Mouse (Mus musculus): ENCODE measurements at regions not wholly inside any gene's neighbourhood (a gene's known extent, or its start where the extent isn't known, plus 50 kb on each side); places are given as distances from the start of the nearest gene placed in this dataset.
A peak's percentile ranks its signal among the peaks of the same experiment; 100 is the strongest.

- Histone ChIP-seq H3K27ac (replicated peaks; ENCODE audit: low read depth, low read length) (no peak overlapping the region), H3K27me3 (ENCODE audit: control insufficient read depth, insufficient read depth, low read length) (no peaks in the 10 kb centered on the region), H3K4me2 (ENCODE audit: low read depth, low read length) (no peak overlapping the region), H3K9ac (replicated peaks; ENCODE audit: low read length) (no peak overlapping the region), H3K4me1 (ENCODE audit: control insufficient read depth, insufficient read depth, low read length) (no peaks in the 10 kb centered on the region), H3K4me3 (ENCODE audit: low read depth, low read length) (no peak overlapping the region), H3K9me3 (replicated peaks; ENCODE audit: control insufficient read depth, low read length) (no peaks in the 10 kb centered on the region), H3K36me3 (replicated peaks; ENCODE audit: control insufficient read depth, insufficient read depth, low read depth, low read length) (no peaks in the 10 kb centered on the region)
- DNase-seq (ENCODE audit: low spot score) (no peak), ATAC-seq (replicated peaks; ENCODE audit: insufficient number of reproducible peaks, low FRiP score, low TSS enrichment, low read depth) (no peak)
- 91% methylated on average over 1 of the region's 1 CpGs for WGBS
Measured at GRCm38 (mm10) chr14:58225869-58226268, 155.5 kb downstream of the Fgf9 start.

- no peaks in the 10 kb centered on the region for H3K4me1 ChIP-seq (ENCODE audit: control insufficient read depth, insufficient read depth, low read length)
- no peak overlapping the region for H3K4me3 ChIP-seq (ENCODE audit: low read depth, low read length)
- H3K9me3 ChIP-seq (replicated peaks; ENCODE audit: control insufficient read depth, low read length) = no peaks in the 10 kb centered on the region
- no peaks in the 10 kb centered on the region for H3K27me3 ChIP-seq (ENCODE audit: control insufficient read depth, insufficient read depth, low read length)
- WGBS = 87% methylated on average over 3 of the region's 3 CpGs
- H3K27ac ChIP-seq (replicated peaks; ENCODE audit: low read depth, low read length) = no peak overlapping the region
- ATAC-seq (replicated peaks; ENCODE audit: insufficient number of reproducible peaks, low FRiP score, low TSS enrichment, low read depth) = no peak
- H3K4me2 ChIP-seq (ENCODE audit: low read depth, low read length) = no peak overlapping the region
- no peak overlapping the region for H3K9ac ChIP-seq (replicated peaks; ENCODE audit: low read length)
- no peaks in the 10 kb centered on the region for H3K36me3 ChIP-seq (replicated peaks; ENCODE audit: control insufficient read depth, insufficient read depth, low read depth, low read length)
- DNase-seq (ENCODE audit: low spot score) = no peak
Measured at GRCm38 (mm10) chr14:58224419-58224818, 154.1 kb downstream of the Fgf9 start.

- ATAC-seq (replicated peaks; ENCODE audit: insufficient number of reproducible peaks, low FRiP score, low TSS enrichment, low read depth) = no peak
- no peaks in the 10 kb centered on the region for H3K36me3 ChIP-seq (replicated peaks; ENCODE audit: control insufficient read depth, insufficient read depth, low read depth, low read length)
- no peak overlapping the region for H3K27ac ChIP-seq (replicated peaks; ENCODE audit: low read depth, low read length)
- H3K4me1 ChIP-seq (ENCODE audit: control insufficient read depth, insufficient read depth, low read length) = no peaks in the 10 kb centered on the region
- H3K9ac ChIP-seq (replicated peaks; ENCODE audit: low read length) = no peak overlapping the region
- no peak overlapping the region for H3K4me2 ChIP-seq (ENCODE audit: low read depth, low read length)
- DNase-seq (ENCODE audit: low spot score) = no peak
- H3K9me3 ChIP-seq (replicated peaks; ENCODE audit: control insufficient read depth, low read length) = no peaks in the 10 kb centered on the region; the same call in 1 of the 2 replicates
- WGBS = 89% methylated on average over 1 of the region's 1 CpGs
- no peaks in the 10 kb centered on the region for H3K27me3 ChIP-seq (ENCODE audit: control insufficient read depth, insufficient read depth, low read length)
- H3K4me3 ChIP-seq (ENCODE audit: low read depth, low read length) = no peak overlapping the region
Measured at GRCm38 (mm10) chr14:58208401-58208800, 138.1 kb downstream of the Fgf9 start.

- no peak overlapping the region for H3K4me2 ChIP-seq (ENCODE audit: low read depth, low read length)
- no peak for ATAC-seq (replicated peaks; ENCODE audit: insufficient number of reproducible peaks, low FRiP score, low TSS enrichment, low read depth)
- no peaks in the 10 kb centered on the region for H3K9me3 ChIP-seq (replicated peaks; ENCODE audit: control insufficient read depth, low read length)
- no peaks in the 10 kb centered on the region for H3K27me3 ChIP-seq (ENCODE audit: control insufficient read depth, insufficient read depth, low read length)
- H3K4me1 ChIP-seq (ENCODE audit: control insufficient read depth, insufficient read depth, low read length) = no peaks in the 10 kb centered on the region
- H3K4me3 ChIP-seq (ENCODE audit: low read depth, low read length) = no peak overlapping the region
- no peaks in the 10 kb centered on the region for H3K36me3 ChIP-seq (replicated peaks; ENCODE audit: control insufficient read depth, insufficient read depth, low read depth, low read length)
- 56% methylated on average over 6 of the region's 6 CpGs for WGBS
- DNase-seq (ENCODE audit: low spot score) = peak; percentile 7
- no peak overlapping the region for H3K9ac ChIP-seq (replicated peaks; ENCODE audit: low read length)
- no peak overlapping the region for H3K27ac ChIP-seq (replicated peaks; ENCODE audit: low read depth, low read length)
Measured at GRCm38 (mm10) chr14:58202607-58203295, 132.4 kb downstream of the Fgf9 start.

GRCm38 (mm10) chr14:58189948-58190347, 119.6 kb downstream of the Fgf9 start:
- Histone ChIP-seq H3K4me2 (ENCODE audit: low read depth, low read length) (no peak overlapping the region), H3K27ac (replicated peaks; ENCODE audit: low read depth, low read length) (no peak overlapping the region), H3K9me3 (replicated peaks; ENCODE audit: control insufficient read depth, low read length) (no peaks in the 10 kb centered on the region), H3K4me1 (ENCODE audit: control insufficient read depth, insufficient read depth, low read length) (no peaks in the 10 kb centered on the region), H3K9ac (replicated peaks; ENCODE audit: low read length) (no peak overlapping the region), H3K4me3 (ENCODE audit: low read depth, low read length) (no peak overlapping the region), H3K36me3 (replicated peaks; ENCODE audit: control insufficient read depth, insufficient read depth, low read depth, low read length) (no peaks in the 10 kb centered on the region), H3K27me3 (ENCODE audit: control insufficient read depth, insufficient read depth, low read length) (no peaks in the 10 kb centered on the region)
- WGBS = 85% methylated on average over 15 of the region's 15 CpGs
- DNase-seq (ENCODE audit: low spot score) (no peak), ATAC-seq (replicated peaks; ENCODE audit: insufficient number of reproducible peaks, low FRiP score, low TSS enrichment, low read depth) (no peak)

GRCm38 (mm10) chr14:58182869-58183268, 112.5 kb downstream of the Fgf9 start:
- 64% methylated on average over 5 of the region's 5 CpGs for WGBS
- no peak overlapping the region for H3K9ac ChIP-seq (replicated peaks; ENCODE audit: low read length)
- no peak for ATAC-seq (replicated peaks; ENCODE audit: insufficient number of reproducible peaks, low FRiP score, low TSS enrichment, low read depth)

GRCm38 (mm10) chr14:58180724-58181123, 110.4 kb downstream of the Fgf9 start:
- Histone ChIP-seq H3K27me3 (ENCODE audit: control insufficient read depth, insufficient read depth, low read length) (no peaks in the 10 kb centered on the region), H3K4me3 (ENCODE audit: low read depth, low read length) (no peak overlapping the region), H3K9ac (replicated peaks; ENCODE audit: low read length) (no peak overlapping the region), H3K4me1 (ENCODE audit: control insufficient read depth, insufficient read depth, low read length) (no peaks in the 10 kb centered on the region), H3K27ac (replicated peaks; ENCODE audit: low read depth, low read length) (no peak overlapping the region), H3K9me3 (replicated peaks; ENCODE audit: control insufficient read depth, low read length) (no peaks in the 10 kb centered on the region), H3K36me3 (replicated peaks; ENCODE audit: control insufficient read depth, insufficient read depth, low read depth, low read length) (no peaks in the 10 kb centered on the region), H3K4me2 (ENCODE audit: low read depth, low read length) (no peak overlapping the region)
- DNase-seq (ENCODE audit: low spot score) (no peak), ATAC-seq (replicated peaks; ENCODE audit: insufficient number of reproducible peaks, low FRiP score, low TSS enrichment, low read depth) (no peak)

More at GRCm38 (mm10) chr14:58182869-58183268, 112.5 kb downstream of the Fgf9 start:
- Histone ChIP-seq H3K4me2 (ENCODE audit: low read depth, low read length) (no peak overlapping the region), H3K27ac (replicated peaks; ENCODE audit: low read depth, low read length) (no peak overlapping the region), H3K36me3 (replicated peaks; ENCODE audit: control insufficient read depth, insufficient read depth, low read depth, low read length) (no peaks in the 10 kb centered on the region), H3K9me3 (replicated peaks; ENCODE audit: control insufficient read depth, low read length) (no peaks in the 10 kb centered on the region), H3K4me3 (ENCODE audit: low read depth, low read length) (no peak overlapping the region), H3K27me3 (ENCODE audit: control insufficient read depth, insufficient read depth, low read length) (no peaks in the 10 kb centered on the region), H3K4me1 (ENCODE audit: control insufficient read depth, insufficient read depth, low read length) (no peaks in the 10 kb centered on the region)
- no peak for DNase-seq (ENCODE audit: low spot score)

- WGBS = 87% methylated on average over 5 of the region's 5 CpGs
- DNase-seq (ENCODE audit: low spot score) = no peak
- Histone ChIP-seq H3K4me2 (ENCODE audit: low read depth, low read length) (no peak overlapping the region), H3K9me3 (replicated peaks; ENCODE audit: control insufficient read depth, low read length) (no peaks in the 10 kb centered on the region), H3K9ac (replicated peaks; ENCODE audit: low read length) (no peak overlapping the region), H3K4me1 (ENCODE audit: control insufficient read depth, insufficient read depth, low read length) (no peaks in the 10 kb centered on the region), H3K4me3 (ENCODE audit: low read depth, low read length) (no peak overlapping the region), H3K36me3 (replicated peaks; ENCODE audit: control insufficient read depth, insufficient read depth, low read depth, low read length) (no peaks in the 10 kb centered on the region), H3K27me3 (ENCODE audit: control insufficient read depth, insufficient read depth, low read length) (no peaks in the 10 kb centered on the region), H3K27ac (replicated peaks; ENCODE audit: low read depth, low read length) (no peak overlapping the region)
- ATAC-seq (replicated peaks; ENCODE audit: insufficient number of reproducible peaks, low FRiP score, low TSS enrichment, low read depth) = no peak
Measured at GRCm38 (mm10) chr14:58175651-58176363, 105.5 kb downstream of the Fgf9 start.
